Mouse (Mus musculus) midbrain, embryonic 14.5 days (tissue): Measurements from ENCODE around the gene Mrgprx1. TPM values are rescaled to one million over a fixed set of nuclear protein-coding genes. Genes with fewer than 3 reads are reported as not detected.
A peak's percentile ranks its signal among the peaks of the same experiment; 100 is the strongest.

Experiments used
- ATAC-seq: fragments of 200-750 bp; cut with Nextera tagmentation; 2 replicates; pipeline ENCODE4 v1.8.0; 2017; ENCODE audit warnings: moderate number of reproducible peaks, moderate library complexity; ENCODE audit not compliant: low FRiP score, low TSS enrichment
- DNase-seq: peaks from one replicate; pipeline ENCODE4 v3.0.0-alpha.2; 2015
- H3K27ac ChIP-seq: fragments of 300-500 bp; sonication (generic); replicated peaks from 2 replicates; pipeline ENCODE4 v1.5.1; 2014; ENCODE audit warnings: mild to moderate bottlenecking, low read depth, low read length, moderate library complexity
- H3K27me3 ChIP-seq: fragments of 300-500 bp; sonication (generic); 2 replicates; pipeline ENCODE4 v1.6.1; 2014; ENCODE audit warnings: low read length, control low read depth, mixed read lengths; ENCODE audit not compliant: control insufficient read depth, insufficient read depth
- H3K36me3 ChIP-seq: fragments of 300-500 bp; sonication (generic); 2 replicates; pipeline ENCODE4 v1.6.1; 2014; ENCODE audit warnings: low read length, control low read depth; ENCODE audit not compliant: control insufficient read depth, insufficient read depth
- H3K4me1 ChIP-seq: fragments of 300-500 bp; sonication (generic); 2 replicates; pipeline ENCODE4 v1.6.1; 2014; ENCODE audit warnings: mild to moderate bottlenecking, antibody characterized with exemption, low read length, control low read depth; ENCODE audit not compliant: control insufficient read depth, insufficient read depth
- H3K4me2 ChIP-seq: fragments of 300-500 bp; sonication (generic); 2 replicates; pipeline ENCODE4 v1.6.1; 2014; ENCODE audit warnings: mild to moderate bottlenecking, low read length, moderate library complexity
- H3K4me3 ChIP-seq: fragments of 300-500 bp; sonication (generic); replicated peaks from 2 replicates; pipeline ENCODE4 v1.5.1; 2014; ENCODE audit warnings: low read depth, low read length
- H3K9ac ChIP-seq: fragments of 300-500 bp; sonication (generic); replicated peaks from 2 replicates; pipeline ENCODE4 v1.6.1; 2014; ENCODE audit warnings: mild to moderate bottlenecking, low read length, moderate library complexity
- H3K9me3 ChIP-seq: fragments of 300-500 bp; sonication (generic); 2 replicates; pipeline ENCODE4 v1.6.1; 2016; ENCODE audit warnings: low read length, control low read depth, mixed read lengths; ENCODE audit not compliant: control insufficient read depth
- WGBS: fragments of 180-500 bp; shearing (Covaris S2); extraction: QIAGEN DNeasy Blood & Tissue Kit; methylation state at CpG from one replicate; pipeline ENCODE4 v1.1.7; 2014; 5-methylcytosine and 5-hydroxymethylcytosine counted together
- polyA plus RNA-seq: library from polyadenylated mRNA; unstranded; fragments of >200 nt; fragmentation: Nextera tagmentation; extraction: Ambion mirVana; gene quantifications from 2 replicates; pipeline ENCODE4 v1.2.1, GENCODE M21; 2014

The Mrgprx1 gene
- not detected in 2 replicates for polyA plus RNA-seq

- ATAC-seq (no peak), DNase-seq (no peak)
- Histone ChIP-seq H3K4me3 (no peak within 1 kb of the TSS), H3K9ac (no peak within 1 kb of the TSS), H3K9me3 (no peaks in the 10 kb centered on the region), H3K27ac (no peak within 1 kb of the TSS), H3K36me3 (no peaks in the 10 kb centered on the region), H3K27me3 (no peaks in the 10 kb centered on the region), H3K4me1 (no peaks in the 10 kb centered on the region), H3K4me2 (no peak within 1 kb of the TSS)
- WGBS = 91% methylated on average over 3 of the region's 3 CpGs
Observed at GRCm38 (mm10) chr7:48027497-48027896, at the start of gene Mrgprx1. TSS of gene Mrgprx1 (minus strand) at chr7:48027597.

DNA sequence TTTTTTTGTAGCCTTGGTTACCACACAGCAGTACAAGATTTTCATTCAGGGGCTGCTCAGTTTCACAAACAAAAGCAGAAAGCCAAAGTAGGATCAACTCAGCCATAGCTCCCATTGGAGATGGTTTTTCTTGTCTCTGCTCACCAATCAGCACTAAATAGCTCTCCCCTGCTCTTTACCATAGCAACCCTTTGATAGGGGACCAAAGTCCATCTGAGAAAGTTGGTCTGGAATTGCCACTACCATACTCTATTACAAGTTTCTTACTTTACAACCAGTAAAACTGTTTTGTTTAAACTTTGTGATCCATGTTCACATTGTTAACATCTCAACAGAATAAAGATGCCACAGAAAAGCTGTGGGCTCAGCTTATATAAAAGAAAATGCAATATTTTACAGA is 48.1 kb upstream of the Mrgprx1 start:
- no peaks in the 10 kb centered on the region for H3K4me1 ChIP-seq
- ATAC-seq (no peak), DNase-seq (no peak)
- no peaks in the 10 kb centered on the region for H3K36me3 ChIP-seq
- no peak overlapping the region for H3K4me3 ChIP-seq
- H3K9me3 ChIP-seq = no peaks in the 10 kb centered on the region
- no peaks in the 10 kb centered on the region for H3K27me3 ChIP-seq
- H3K27ac ChIP-seq = no peak overlapping the region
- H3K4me2 ChIP-seq = no peak overlapping the region
- no peak overlapping the region for H3K9ac ChIP-seq

GRCm38 (mm10) chr7:48046475-48047185 is 19.2 kb upstream of the Mrgprx1 start:
- Histone ChIP-seq H3K4me2 (no peak overlapping the region), H3K4me1 (no peaks in the 10 kb centered on the region), H3K27me3 (no peaks in the 10 kb centered on the region), H3K9me3 (no peaks in the 10 kb centered on the region), H3K27ac (no peak overlapping the region), H3K9ac (no peak overlapping the region), H3K36me3 (no peaks in the 10 kb centered on the region), H3K4me3 (no peak overlapping the region)
- DNase-seq = no peak
- WGBS = 83% methylated on average over 4 of the region's 4 CpGs
- no peak for ATAC-seq

GRCm38 (mm10) chr7:48044046-48044445 is 16.6 kb upstream of the Mrgprx1 start:
- Histone ChIP-seq H3K36me3 (no peaks in the 10 kb centered on the region), H3K27me3 (no peaks in the 10 kb centered on the region), H3K9ac (no peak overlapping the region), H3K4me3 (no peak overlapping the region), H3K4me1 (no peaks in the 10 kb centered on the region), H3K4me2 (no peak overlapping the region), H3K9me3 (no peaks in the 10 kb centered on the region), H3K27ac (no peak overlapping the region)
- no peak for ATAC-seq
- no peak for DNase-seq
- WGBS = 59% methylated on average over 1 of the region's 1 CpGs

DNA sequence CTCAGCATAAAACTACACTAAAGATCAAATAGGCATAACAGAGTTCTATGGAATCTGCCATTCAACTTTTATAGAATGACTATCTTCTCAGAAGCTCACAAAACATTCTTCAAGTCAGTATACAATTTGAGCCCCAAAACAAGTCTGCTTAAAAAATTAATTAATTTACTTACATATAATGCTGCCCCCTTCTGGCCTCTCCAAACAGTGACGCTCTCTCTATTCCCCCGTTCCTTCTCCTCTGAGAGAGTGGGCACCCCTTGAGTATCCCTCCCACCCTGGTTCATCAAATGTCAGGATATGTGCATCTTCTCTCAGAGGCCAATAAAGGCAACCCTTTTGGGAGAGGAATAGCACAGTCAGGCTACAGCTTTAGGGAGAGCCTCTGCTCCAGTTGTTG is 9.5 kb downstream of the Mrgprx1 start:
- Histone ChIP-seq H3K4me3 (no peak overlapping the region), H3K36me3 (no peaks in the 10 kb centered on the region)

DNA sequence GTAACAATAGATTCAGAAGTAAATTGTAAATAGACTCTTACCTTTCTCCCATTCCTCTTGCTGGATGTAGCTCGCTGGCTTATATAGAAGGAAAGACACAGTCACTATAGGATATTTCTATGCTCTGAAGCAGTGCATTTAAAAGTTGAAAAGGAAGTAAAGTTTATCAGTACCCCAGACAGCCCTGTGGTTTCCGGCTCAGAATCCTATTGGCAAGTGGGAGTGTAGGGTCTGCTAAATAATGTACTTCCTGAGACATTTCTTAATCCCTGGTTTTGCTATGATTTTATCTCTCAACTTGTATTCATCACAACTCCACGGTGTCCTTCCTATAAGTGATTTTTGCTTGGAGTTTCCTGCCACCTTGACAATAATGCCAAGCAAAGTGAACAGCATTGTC is 31.7 kb downstream of the Mrgprx1 start:
- DNase-seq (no peak), ATAC-seq (no peak)
- Histone ChIP-seq H3K4me1 (no peaks in the 10 kb centered on the region), H3K4me3 (no peak overlapping the region), H3K27ac (no peak overlapping the region), H3K4me2 (no peak overlapping the region), H3K27me3 (no peaks in the 10 kb centered on the region), H3K9ac (no peak overlapping the region), H3K36me3 (no peaks in the 10 kb centered on the region), H3K9me3 (no peaks in the 10 kb centered on the region)
- 78% methylated on average over 3 of the region's 3 CpGs for WGBS

More for the DNA sequence above, 9.5 kb downstream of the Mrgprx1 start:
- DNase-seq (no peak), ATAC-seq (no peak)
- Histone ChIP-seq H3K9ac (no peak overlapping the region), H3K4me1 (no peaks in the 10 kb centered on the region), H3K9me3 (no peaks in the 10 kb centered on the region), H3K27me3 (no peaks in the 10 kb centered on the region), H3K4me2 (no peak overlapping the region), H3K27ac (no peak overlapping the region)
- WGBS = 54% methylated on average over 2 of the region's 2 CpGs

GRCm38 (mm10) chr7:47986752-47987151 is 40.6 kb downstream of the Mrgprx1 start:
- Histone ChIP-seq H3K36me3 (no peaks in the 10 kb centered on the region), H3K27ac (no peak overlapping the region), H3K9ac (no peak overlapping the region), H3K27me3 (no peaks in the 10 kb centered on the region), H3K4me2 (no peak overlapping the region), H3K9me3 (no peaks in the 10 kb centered on the region), H3K4me1 (no peaks in the 10 kb centered on the region), H3K4me3 (no peak overlapping the region)
- DNase-seq (peak; percentile 12), ATAC-seq (no peak)
- 52% methylated on average over 1 of the region's 1 CpGs for WGBS

GRCm38 (mm10) chr7:47981995-47982394 is 45.4 kb downstream of the Mrgprx1 start, which contains the start of gene Mrgpra4:
TSS of gene Mrgpra4 (minus strand) at chr7:47982095.
- Histone ChIP-seq H3K9me3 (no peaks in the 10 kb centered on the region), H3K4me1 (no peaks in the 10 kb centered on the region), H3K9ac (no peak within 1 kb of the TSS), H3K4me3 (no peak within 1 kb of the TSS), H3K27ac (no peak within 1 kb of the TSS), H3K4me2 (no peak within 1 kb of the TSS), H3K27me3 (no peaks in the 10 kb centered on the region), H3K36me3 (no peaks in the 10 kb centered on the region)
- 61% methylated on average over 1 of the region's 1 CpGs for WGBS
- DNase-seq = no peak
- no peak for ATAC-seq
